In the genomic region with DNA sequence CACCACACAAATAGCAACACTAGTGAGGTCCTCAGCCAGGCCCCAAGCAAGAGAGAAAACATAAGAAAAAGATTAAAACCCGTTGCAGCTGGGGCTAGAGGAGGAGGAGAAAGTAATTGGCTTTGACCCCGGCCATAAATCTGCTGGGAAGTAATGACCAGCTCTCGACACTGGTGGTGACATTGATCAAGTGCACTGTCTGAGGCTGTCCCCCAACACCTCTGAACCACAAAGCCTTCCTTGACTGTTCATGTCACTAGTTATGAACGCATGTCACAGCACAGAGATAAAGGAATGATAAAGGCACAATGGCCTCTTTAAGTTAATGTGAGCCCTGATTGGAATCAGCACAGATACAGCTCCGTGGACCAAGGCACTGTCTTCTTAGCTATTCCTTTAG, we compare ENCODE assay signal across 25 mouse cellular contexts.
A peak's percentile ranks its signal among the peaks of the same experiment; 100 is the strongest.
DNase-seq lines count a peak whose midpoint lies in the region; ATAC-seq and TF ChIP-seq lines count a peak whose summit lies in the region.
"Had no signal": no experiment of that assay in that cellular context is flagged by ENCODE, and none has a peak within 500 bp of the region (broad histone marks: within the 10 kb centered on the region; RNA-seq: fewer than 3 reads in every experiment).

No protein-coding gene starts in this region.

- H3K4me3 ChIP-seq in kidney, postnatal 0 days (replicated peaks; ENCODE audit: low read depth, low read length), result no peak overlapping the region
- no peak overlapping the region for H3K4me3 ChIP-seq in limb, embryonic 11.5 days (ENCODE audit: low read depth, low read length)
- H3K4me3 ChIP-seq: embryonic facial prominence, embryonic 15.5 days; heart, embryonic 12.5 days; hindbrain, embryonic 10.5 days; liver, embryonic 13.5 days; midbrain, embryonic 12.5 days had no signal

- H3K4me1 ChIP-seq in kidney, postnatal 0 days (replicated peaks; ENCODE audit: insufficient read depth, low read length), result no peaks in the 10 kb centered on the region
- peaks cover 5% of the 10 kb centered on the region; the same call in 1 of the 2 replicates for H3K4me1 ChIP-seq in limb, embryonic 11.5 days (ENCODE audit: control insufficient read depth, insufficient read depth, low read length)
- H3K4me1 ChIP-seq: embryonic facial prominence, embryonic 15.5 days; hindbrain, embryonic 10.5 days; liver, embryonic 13.5 days; midbrain, embryonic 12.5 days had no signal

- no peak for TF ChIP-seq CTCF in kidney, postnatal 0 days (IDR thresholded peaks at IDR 0.05; ENCODE audit: low read depth)

- no peak overlapping the region for H3K4me2 ChIP-seq in kidney, postnatal 0 days (ENCODE audit: low read length)
- H3K4me2 ChIP-seq in limb, embryonic 11.5 days (ENCODE audit: low read depth, severe bottlenecking), result no peak overlapping the region
- H3K4me2 ChIP-seq: embryonic facial prominence, embryonic 15.5 days; heart, embryonic 12.5 days; liver, embryonic 13.5 days; midbrain, embryonic 12.5 days had no signal

- no peak overlapping the region for H3K27ac ChIP-seq in kidney, postnatal 0 days
- H3K27ac ChIP-seq in limb, embryonic 11.5 days (replicated peaks; ENCODE audit: low read depth, low read length), result no peak overlapping the region
- H3K27ac ChIP-seq: embryonic facial prominence, embryonic 15.5 days; hindbrain, embryonic 10.5 days; liver, embryonic 13.5 days; midbrain, embryonic 12.5 days had no signal

- H3K36me3 ChIP-seq in kidney, postnatal 0 days (ENCODE audit: insufficient read depth, low read length), result no peaks in the 10 kb centered on the region
- no peaks in the 10 kb centered on the region for H3K36me3 ChIP-seq in limb, embryonic 11.5 days (ENCODE audit: control insufficient read depth, insufficient read depth, low read length)
- H3K36me3 ChIP-seq: embryonic facial prominence, embryonic 15.5 days; heart, embryonic 12.5 days; hindbrain, embryonic 10.5 days; liver, embryonic 13.5 days; midbrain, embryonic 12.5 days had no signal

- no peak overlapping the region for H3K9ac ChIP-seq in kidney, postnatal 0 days (ENCODE audit: low read depth, low read length)
- no peak overlapping the region for H3K9ac ChIP-seq in limb, embryonic 11.5 days (ENCODE audit: low read length)
- H3K9ac ChIP-seq: embryonic facial prominence, embryonic 15.5 days; heart, embryonic 12.5 days; liver, embryonic 13.5 days; midbrain, embryonic 12.5 days had no signal

- no peaks in the 10 kb centered on the region for H3K27me3 ChIP-seq in kidney, postnatal 0 days (ENCODE audit: insufficient read depth, low read length)
- H3K27me3 ChIP-seq in limb, embryonic 11.5 days (ENCODE audit: control insufficient read depth, insufficient read depth, low read length), result no peaks in the 10 kb centered on the region
- H3K27me3 ChIP-seq: embryonic facial prominence, embryonic 15.5 days; heart, embryonic 12.5 days; liver, embryonic 13.5 days; midbrain, embryonic 12.5 days had no signal

- WGBS in kidney, postnatal 0 days, result 13% methylated on average over 5 of the region's 5 CpGs
- 5% methylated on average over 5 of the region's 5 CpGs for WGBS in limb, embryonic 11.5 days

- ATAC-seq in kidney, postnatal 0 days (replicated peaks; ENCODE audit: low FRiP score, low read depth), result no peak
- no peak for ATAC-seq in limb, embryonic 11.5 days (ENCODE audit: insufficient number of reproducible peaks, low FRiP score, low TSS enrichment, low read depth)
- ATAC-seq: forebrain, embryonic 16.5 days had no signal

- peak; percentile 15 for DNase-seq in kidney, postnatal 0 days (ENCODE audit: low spot score)
- DNase-seq in kidney, adult 8-10 months, result no peak
- peak; percentile 60 for DNase-seq in embryo, embryonic 10 days (ENCODE audit: low spot score)
- DNase-seq in embryo, embryonic 10.5 days (ENCODE audit: low spot score), result peak; percentile 55
- peak; percentile 61 for DNase-seq in limb, embryonic 11.5 days (ENCODE audit: low spot score)
- DNase-seq in ovary, postnatal 36 days (ENCODE audit: low spot score), result no peak
- no peak for DNase-seq in adrenal gland, adult 18-20 months (ENCODE audit: low spot score in 2 of 2)
- DNase-seq: adrenal gland, adult 8-10 months; cerebellum, adult 11-12 months; cerebellum, postnatal 14 days; gastrocnemius, postnatal 25 days; heart, adult 18-20 months; heart, postnatal 10 days; kidney, postnatal 14 days; liver, embryonic 13.5 days; lung, adult 2 months; retina, postnatal 1 day; right cerebral cortex, postnatal 25 days; spleen, adult 18-20 months; thymus, postnatal 14 days had no signal

- no peaks in the 10 kb centered on the region for H3K9me3 ChIP-seq in kidney, postnatal 0 days (replicated peaks; ENCODE audit: low read length)
- H3K9me3 ChIP-seq in limb, embryonic 11.5 days (ENCODE audit: control insufficient read depth, low read length), result no peaks in the 10 kb centered on the region
- H3K9me3 ChIP-seq: embryonic facial prominence, embryonic 15.5 days; heart, embryonic 12.5 days; hindbrain, embryonic 10.5 days; midbrain, embryonic 12.5 days had no signal

Comparison
In these comparisons a context has a peak if more than half of its experiments do, and no peak if none do; other contexts are left out.
1. DNase-seq: peak in kidney, postnatal 0 days (single experiment), embryo, embryonic 10 days (single experiment), embryo, embryonic 10.5 days (single experiment) and limb, embryonic 11.5 days (single experiment); none in kidney, adult 8-10 months (0 of 2), ovary, postnatal 36 days (single experiment) and adrenal gland, adult 18-20 months (0 of 2).